Mouse (Mus musculus) hindbrain, postnatal 0 days (tissue): ENCODE measurements around the gene Olfr15. TPM values are rescaled to one million over a fixed set of nuclear protein-coding genes. Genes with fewer than 3 reads are reported as not detected.
A peak's percentile ranks its signal among the peaks of the same experiment; 100 is the strongest.
"Not testable (repeated sequence)": the region's sequence is repeated elsewhere in the genome, so short reads cannot be mapped to it uniquely, and the experiment has no call there.

Experiments
- ATAC-seq: fragments of 200-750 bp; cut with Nextera tagmentation; 2 replicates; pipeline ENCODE4 v1.8.0; 2017; ENCODE audit warnings: mild to moderate bottlenecking, moderate TSS enrichment, moderate library complexity
- DNase-seq: peaks from one replicate; pipeline ENCODE4 v3.0.0-alpha.2; 2015; ENCODE audit warnings: low spot score
- H3K27ac ChIP-seq: fragments of 300-500 bp; sonication (generic); 2 replicates; pipeline ENCODE4 v1.5.1; 2014; ENCODE audit warnings: mild to moderate bottlenecking
- H3K27me3 ChIP-seq: fragments of 300-500 bp; sonication (generic); 2 replicates; pipeline ENCODE4 v1.6.1; 2014; ENCODE audit warnings: low read length, mixed read lengths; ENCODE audit not compliant: insufficient read depth
- H3K36me3 ChIP-seq: fragments of 300-500 bp; sonication (generic); 2 replicates; pipeline ENCODE4 v1.6.1; 2014; ENCODE audit warnings: low read length, mixed read lengths; ENCODE audit not compliant: insufficient read depth
- H3K4me1 ChIP-seq: fragments of 300-500 bp; sonication (generic); 2 replicates; pipeline ENCODE4 v1.6.1; 2014; ENCODE audit warnings: antibody characterized with exemption, low read length, mixed read lengths; ENCODE audit not compliant: insufficient read depth
- H3K4me2 ChIP-seq: fragments of 300-500 bp; sonication (generic); 2 replicates; pipeline ENCODE4 v1.6.1; 2014; ENCODE audit warnings: low read depth, mild to moderate bottlenecking, low read length, moderate library complexity, mixed read lengths
- H3K4me3 ChIP-seq: fragments of 300-500 bp; sonication (generic); 2 replicates; pipeline ENCODE4 v1.5.1; 2014; ENCODE audit warnings: low read length
- H3K9ac ChIP-seq: fragments of 300-500 bp; sonication (generic); replicated peaks from 2 replicates; pipeline ENCODE4 v1.6.1; 2014; ENCODE audit warnings: mild to moderate bottlenecking, low read length, moderate library complexity, mixed read lengths
- H3K9me3 ChIP-seq: fragments of 300-500 bp; sonication (generic); 2 replicates; pipeline ENCODE4 v1.6.1; 2016; ENCODE audit warnings: low read length, mixed read lengths
- CTCF ChIP-seq: IDR thresholded peaks from 2 replicates; pipeline ENCODE4 v1.5.1; 2016; ENCODE audit warnings: antibody characterized with exemption, control low read depth, low read depth
- WGBS: fragments of 180-500 bp; shearing (Covaris S2); extraction: QIAGEN DNeasy Blood & Tissue Kit; methylation state at CpG from one replicate; pipeline ENCODE4 v1.1.7; 2014; 5-methylcytosine and 5-hydroxymethylcytosine counted together
- polyA plus RNA-seq: library from polyadenylated mRNA; unstranded; fragments of >200 nt; fragmentation: Nextera tagmentation; extraction: Ambion mirVana; gene quantifications from 2 replicates; pipeline ENCODE4 v1.2.1, GENCODE M21; 2015
- total RNA-seq: library from RNA; depleted of rRNA; stranded (reverse); fragments of >200 nt; gene quantifications from 2 replicates; pipeline ENCODE4 v1.2.3, GENCODE M21; 2014

Olfr15 gene
- total and polyA plus RNA-seq, 2 experiments from 2014 or later = not detected

GRCm38 (mm10) chr16:3847871-3848270, 17.2 kb downstream of the Olfr15 start:
- ATAC-seq = no peak
- H3K9ac ChIP-seq = peak overlapping the region; percentile 59; the same call in 1 of the 2 replicates
- no peaks in the 10 kb centered on the region for H3K36me3 ChIP-seq
- peak overlapping the region; percentile 72 for H3K4me3 ChIP-seq
- no peaks in the 10 kb centered on the region for H3K9me3 ChIP-seq
- no peaks in the 10 kb centered on the region for H3K27me3 ChIP-seq
- no peak for DNase-seq
- WGBS = 68% methylated on average over 4 of the region's 4 CpGs
- TF ChIP-seq CTCF = no peak; the same call in 1 of the 2 replicates
- no peak overlapping the region for H3K27ac ChIP-seq
- peak overlapping the region; percentile 78 for H3K4me2 ChIP-seq
- H3K4me1 ChIP-seq = 0 out of 2 replicates have a peak, but pooled peaks cover 1% of the 10 kb centered on the region

GRCm38 (mm10) chr16:3848416-3848815, 17.7 kb downstream of the Olfr15 start:
- no peaks in the 10 kb centered on the region for H3K9me3 ChIP-seq
- no peak overlapping the region for H3K9ac ChIP-seq
- 72% methylated on average over 3 of the region's 3 CpGs for WGBS
- H3K36me3 ChIP-seq = no peaks in the 10 kb centered on the region
- no peak for DNase-seq
- H3K27ac ChIP-seq = no peak overlapping the region
- H3K4me1 ChIP-seq = no peaks in the 10 kb centered on the region
- TF ChIP-seq CTCF = peak; percentile 24; the same call in 1 of the 2 replicates
- 0 out of 2 replicates have a peak overlapping the region, but pooled peaks have one; percentile 78 for H3K4me2 ChIP-seq
- H3K27me3 ChIP-seq = no peaks in the 10 kb centered on the region
- H3K4me3 ChIP-seq = no peak overlapping the region
- ATAC-seq = no peak

- 87% methylated on average over 13 of the region's 13 CpGs for WGBS
Observed at GRCm38 (mm10) chr16:3851301-3851700, 20.6 kb downstream of the Olfr15 start.

GRCm38 (mm10) chr16:3852586-3852985, 21.9 kb downstream of the Olfr15 start:
- DNase-seq (no peak), ATAC-seq (no peak)
- Histone ChIP-seq H3K27ac (no peak overlapping the region), H3K36me3 (no peaks in the 10 kb centered on the region), H3K4me1 (no peaks in the 10 kb centered on the region), H3K4me2 (no peak overlapping the region), H3K27me3 (no peaks in the 10 kb centered on the region), H3K4me3 (no peak overlapping the region), H3K9me3 (no peaks in the 10 kb centered on the region), H3K9ac (no peak overlapping the region)
- no peak for TF ChIP-seq CTCF
- 43% methylated on average over 11 of the region's 12 CpGs for WGBS

More at GRCm38 (mm10) chr16:3851301-3851700, 20.6 kb downstream of the Olfr15 start:
- ATAC-seq, H3K9ac ChIP-seq, H3K27me3 ChIP-seq, H3K36me3 ChIP-seq, DNase-seq, H3K4me1 ChIP-seq, H3K4me2 ChIP-seq, H3K9me3 ChIP-seq, H3K4me3 ChIP-seq, H3K27ac ChIP-seq: not testable (repeated sequence)

- DNase-seq = no peak
- ATAC-seq = no peak
- H3K9me3 ChIP-seq = no peaks in the 10 kb centered on the region
- 53% methylated on average over 11 of the region's 11 CpGs for WGBS
- H3K4me1 ChIP-seq = no peaks in the 10 kb centered on the region
- no peak for TF ChIP-seq CTCF
- no peaks in the 10 kb centered on the region for H3K36me3 ChIP-seq
- no peaks in the 10 kb centered on the region for H3K27me3 ChIP-seq
- H3K4me2 ChIP-seq = no peak overlapping the region
- no peak overlapping the region for H3K27ac ChIP-seq
- H3K4me3 ChIP-seq = no peak overlapping the region
- H3K9ac ChIP-seq = no peak overlapping the region
Observed at GRCm38 (mm10) chr16:3854437-3855182, 23.9 kb downstream of the Olfr15 start.

GRCm38 (mm10) chr16:3855776-3856175, 25.1 kb downstream of the Olfr15 start:
- H3K9me3 ChIP-seq = no peaks in the 10 kb centered on the region

GRCm38 (mm10) chr16:3859254-3859653, 28.6 kb downstream of the Olfr15 start:
- DNase-seq (no peak), ATAC-seq (no peak)
- Histone ChIP-seq H3K36me3 (peaks cover 9% of the 10 kb centered on the region; the same call in 1 of the 2 replicates), H3K9ac (no peak overlapping the region), H3K27ac (no peak overlapping the region), H3K4me3 (no peak overlapping the region), H3K9me3 (no peaks in the 10 kb centered on the region), H3K27me3 (no peaks in the 10 kb centered on the region), H3K4me1 (no peaks in the 10 kb centered on the region), H3K4me2 (no peak overlapping the region)
- 95% methylated on average over 4 of the region's 4 CpGs for WGBS
- TF ChIP-seq CTCF = no peak

More at GRCm38 (mm10) chr16:3855776-3856175, 25.1 kb downstream of the Olfr15 start:
- no peak overlapping the region for H3K4me2 ChIP-seq
- TF ChIP-seq CTCF = no peak
- no peaks in the 10 kb centered on the region for H3K4me1 ChIP-seq
- no peaks in the 10 kb centered on the region for H3K27me3 ChIP-seq
- DNase-seq (no peak), ATAC-seq (no peak)
- 88% methylated on average over 1 of the region's 1 CpGs for WGBS
- peaks cover 6% of the 10 kb centered on the region; the same call in 1 of the 2 replicates for H3K36me3 ChIP-seq
- no peak overlapping the region for H3K4me3 ChIP-seq
- no peak overlapping the region for H3K27ac ChIP-seq
- H3K9ac ChIP-seq = no peak overlapping the region
